Mouse (Mus musculus) midbrain, postnatal 0 days (tissue): Measurements from ENCODE around the gene Hnrnpa3. TPM values are rescaled to one million over a fixed set of nuclear protein-coding genes. Genes with fewer than 3 reads are reported as not detected.

Source experiments
- ATAC-seq: fragments of 200-750 bp; cut with Nextera tagmentation; 2 replicates; pipeline ENCODE4 v1.8.0; 2017; ENCODE audit warnings: moderate number of reproducible peaks, mild to moderate bottlenecking, moderate TSS enrichment, moderate library complexity; ENCODE audit not compliant: low FRiP score
- DNase-seq: peaks from one replicate; pipeline ENCODE4 v3.0.0-alpha.2; 2015; ENCODE audit warnings: low spot score
- H3K27ac ChIP-seq: fragments of 300-500 bp; sonication (generic); 2 replicates; pipeline ENCODE4 v1.5.1; 2014; ENCODE audit warnings: low read depth, mild to moderate bottlenecking, low read length, mixed read lengths
- H3K27me3 ChIP-seq: fragments of 300-500 bp; sonication (generic); 2 replicates; pipeline ENCODE4 v1.6.1; 2014; ENCODE audit warnings: low read length, control low read depth, mixed read lengths; ENCODE audit not compliant: insufficient read depth
- H3K36me3 ChIP-seq: fragments of 300-500 bp; sonication (generic); 2 replicates; pipeline ENCODE4 v1.6.1; 2014; ENCODE audit warnings: low read length, control low read depth, mixed read lengths; ENCODE audit not compliant: insufficient read depth
- H3K4me1 ChIP-seq: fragments of 300-500 bp; sonication (generic); 2 replicates; pipeline ENCODE4 v1.6.1; 2014; ENCODE audit warnings: mild to moderate bottlenecking, control low read depth, antibody characterized with exemption, low read length, mixed read lengths; ENCODE audit not compliant: insufficient read depth
- H3K4me2 ChIP-seq: fragments of 300-500 bp; sonication (generic); 2 replicates; pipeline ENCODE4 v1.6.1; 2014; ENCODE audit warnings: low read depth, mild to moderate bottlenecking, low read length, mixed read lengths; ENCODE audit not compliant: poor library complexity, severe bottlenecking
- H3K4me3 ChIP-seq: fragments of 300-500 bp; sonication (generic); 2 replicates; pipeline ENCODE4 v1.5.1; 2014; ENCODE audit warnings: low read depth, mild to moderate bottlenecking, low read length, moderate library complexity
- H3K9ac ChIP-seq: fragments of 300-500 bp; sonication (generic); replicated peaks from 2 replicates; pipeline ENCODE4 v1.6.1; 2014; ENCODE audit warnings: mild to moderate bottlenecking, low read length, moderate library complexity, mixed read lengths; ENCODE audit not compliant: poor library complexity, severe bottlenecking
- H3K9me3 ChIP-seq: fragments of 300-500 bp; sonication (generic); 2 replicates; pipeline ENCODE4 v1.6.1; 2016; ENCODE audit warnings: low read length, control low read depth
- CTCF ChIP-seq: IDR thresholded peaks from 2 replicates; pipeline ENCODE4 v1.5.1; 2016; ENCODE audit warnings: antibody characterized with exemption, mild to moderate bottlenecking
- WGBS: fragments of 180-500 bp; shearing (Covaris S2); extraction: QIAGEN DNeasy Blood & Tissue Kit; methylation state at CpG from one replicate; pipeline ENCODE4 v1.1.7; 2014; 5-methylcytosine and 5-hydroxymethylcytosine counted together
- polyA plus RNA-seq: library from polyadenylated mRNA; unstranded; fragments of >200 nt; fragmentation: Nextera tagmentation; extraction: Ambion mirVana; gene quantifications from 2 replicates; pipeline ENCODE4 v1.2.1, GENCODE M21; 2015
- total RNA-seq: library from RNA; depleted of rRNA; stranded (reverse); fragments of >200 nt; gene quantifications from 2 replicates; pipeline ENCODE4 v1.2.3, GENCODE M21; 2014

Gene Hnrnpa3
- total and polyA plus RNA-seq, 2 experiments from 2014 or later = 83.7 to 96.6 TPM

- H3K27me3 ChIP-seq = 0 out of 2 replicates have a peak, but pooled peaks cover 12% of the 10 kb centered on the region
- no peak overlapping the region for H3K27ac ChIP-seq
Measured at GRCm38 (mm10) chr2:75612981-75613567, 46.0 kb upstream of the Hnrnpa3 start.

GRCm38 (mm10) chr2:75614577-75614976 is 44.5 kb upstream of the Hnrnpa3 start:
- H3K4me3 ChIP-seq = no peak overlapping the region
- ATAC-seq = no peak
- WGBS = 95% methylated on average over 6 of the region's 6 CpGs
- no peak overlapping the region for H3K4me2 ChIP-seq
- H3K27me3 ChIP-seq = 0 out of 2 replicates have a peak, but pooled peaks cover 8% of the 10 kb centered on the region
- H3K4me1 ChIP-seq = no peaks in the 10 kb centered on the region
- no peaks in the 10 kb centered on the region for H3K36me3 ChIP-seq
- no peaks in the 10 kb centered on the region for H3K9me3 ChIP-seq
- DNase-seq = no peak
- no peak overlapping the region for H3K9ac ChIP-seq
- no peak for TF ChIP-seq CTCF
- H3K27ac ChIP-seq = no peak overlapping the region

More at GRCm38 (mm10) chr2:75612981-75613567, 46.0 kb upstream of the Hnrnpa3 start:
- H3K4me1 ChIP-seq = no peaks in the 10 kb centered on the region
- WGBS = 21% methylated on average over 14 of the region's 14 CpGs
- H3K9ac ChIP-seq = no peak overlapping the region
- no peak for DNase-seq
- no peak overlapping the region for H3K4me3 ChIP-seq
- no peak for TF ChIP-seq CTCF
- H3K36me3 ChIP-seq = no peaks in the 10 kb centered on the region
- H3K9me3 ChIP-seq = no peaks in the 10 kb centered on the region
- H3K4me2 ChIP-seq = no peak overlapping the region
- no peak for ATAC-seq

DNA sequence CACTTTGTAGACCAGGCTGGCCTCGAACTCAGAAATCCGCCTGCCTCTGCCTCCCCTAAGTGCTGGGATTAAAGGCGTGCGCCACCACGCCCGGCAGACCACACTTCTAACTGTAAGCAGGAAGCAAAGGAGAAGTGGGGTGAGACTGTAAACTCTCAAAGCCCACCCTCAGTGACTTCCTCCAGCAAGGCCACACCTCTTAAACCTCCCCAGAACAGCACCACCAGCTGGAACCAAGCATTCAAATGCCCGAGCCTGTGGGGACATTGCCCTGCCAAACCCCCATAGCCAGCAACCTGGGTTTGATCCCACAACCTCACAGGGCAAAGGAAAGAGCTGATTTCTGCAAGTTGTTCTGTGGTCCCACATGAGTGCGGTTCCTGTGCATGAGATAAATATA is 42.1 kb upstream of the Hnrnpa3 start:
- WGBS = 97% methylated on average over 8 of the region's 8 CpGs
- Histone ChIP-seq H3K4me1 (no peaks in the 10 kb centered on the region), H3K9me3 (no peaks in the 10 kb centered on the region), H3K27ac (no peak overlapping the region), H3K27me3 (no peaks in the 10 kb centered on the region), H3K36me3 (no peaks in the 10 kb centered on the region), H3K4me3 (no peak overlapping the region), H3K4me2 (no peak overlapping the region), H3K9ac (no peak overlapping the region)
- DNase-seq = no peak
- no peak for ATAC-seq
- no peak for TF ChIP-seq CTCF

GRCm38 (mm10) chr2:75618712-75619111 is 40.3 kb upstream of the Hnrnpa3 start:
- DNase-seq (no peak), ATAC-seq (no peak)
- no peaks in the 10 kb centered on the region for H3K27me3 ChIP-seq
- no peak overlapping the region for H3K9ac ChIP-seq
- WGBS = 66% methylated on average over 6 of the region's 6 CpGs
- no peaks in the 10 kb centered on the region for H3K4me1 ChIP-seq
- TF ChIP-seq CTCF = no peak
- no peaks in the 10 kb centered on the region for H3K9me3 ChIP-seq
- no peak overlapping the region for H3K4me2 ChIP-seq
- no peaks in the 10 kb centered on the region for H3K36me3 ChIP-seq
- no peak overlapping the region for H3K27ac ChIP-seq
- H3K4me3 ChIP-seq = no peak overlapping the region

DNA sequence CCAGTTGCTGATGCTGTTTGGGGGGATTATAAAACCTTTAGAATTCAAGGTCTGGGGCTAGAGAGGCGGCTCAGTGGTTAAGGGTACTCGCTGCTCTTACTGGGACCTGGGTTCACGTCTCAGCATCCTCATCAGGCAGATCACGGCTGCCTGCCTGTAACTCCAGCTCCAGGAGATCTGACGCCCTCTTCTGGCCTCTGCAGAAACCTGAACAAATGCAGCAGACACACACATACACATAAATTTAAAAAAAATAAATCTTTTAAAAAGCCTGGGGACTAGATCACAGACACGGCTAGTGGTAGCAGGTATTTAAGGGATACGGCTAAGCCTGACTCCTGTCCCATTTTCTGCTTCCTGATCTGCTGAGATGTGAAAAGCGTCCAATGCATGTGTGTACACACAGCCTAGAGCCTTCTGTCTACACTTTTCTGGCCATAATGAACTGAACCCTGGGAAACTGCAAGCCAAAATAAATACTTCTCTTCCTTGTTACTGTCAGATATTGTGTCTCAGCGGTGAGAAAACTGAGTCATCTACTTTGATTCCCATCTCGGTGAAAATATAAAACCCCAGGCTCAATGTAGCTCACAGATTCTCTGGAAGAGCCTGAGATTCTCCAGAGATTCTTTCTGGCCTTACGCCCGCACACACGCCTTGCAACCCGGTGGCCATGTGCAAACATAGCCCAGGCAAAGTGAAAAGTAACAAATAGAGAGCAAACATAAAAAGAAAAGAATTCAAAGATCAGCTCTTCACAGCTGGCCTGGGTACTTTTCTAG is 37.0 kb upstream of the Hnrnpa3 start:
- TF ChIP-seq CTCF = no peak
- DNase-seq (no peak), ATAC-seq (no peak)
- Histone ChIP-seq H3K4me1 (no peaks in the 10 kb centered on the region), H3K4me3 (no peak overlapping the region), H3K4me2 (no peak overlapping the region), H3K36me3 (no peaks in the 10 kb centered on the region), H3K9me3 (no peaks in the 10 kb centered on the region), H3K9ac (no peak overlapping the region), H3K27ac (no peak overlapping the region), H3K27me3 (no peaks in the 10 kb centered on the region)
- WGBS = 87% methylated on average over 14 of the region's 14 CpGs

DNA sequence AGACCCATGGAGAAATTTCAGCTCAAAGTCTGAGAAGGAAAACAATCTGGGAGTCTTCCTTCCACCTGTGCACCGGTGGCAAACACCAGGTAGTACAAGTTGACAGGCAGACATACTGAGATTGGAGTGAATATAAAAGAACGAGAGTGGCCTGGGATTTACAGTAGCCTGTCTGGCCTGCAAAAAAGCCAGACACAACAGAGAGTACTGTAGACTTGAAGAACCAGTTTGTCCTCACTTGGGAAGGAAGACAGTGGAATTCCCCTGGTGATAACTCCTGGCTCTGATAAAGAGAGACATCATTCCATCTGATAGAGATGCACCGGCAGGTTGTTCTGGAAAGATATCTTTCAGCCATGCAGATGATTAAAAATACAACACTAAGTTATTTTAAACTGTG is 34.0 kb upstream of the Hnrnpa3 start:
- Histone ChIP-seq H3K36me3 (no peaks in the 10 kb centered on the region), H3K4me3 (no peak overlapping the region), H3K27ac (no peak overlapping the region), H3K4me2 (no peak overlapping the region), H3K4me1 (no peaks in the 10 kb centered on the region), H3K9me3 (no peaks in the 10 kb centered on the region), H3K27me3 (no peaks in the 10 kb centered on the region), H3K9ac (no peak overlapping the region)
- WGBS = 86% methylated on average over 3 of the region's 3 CpGs
- ATAC-seq (no peak), DNase-seq (no peak)
- TF ChIP-seq CTCF = no peak
